ENCODE assay signal across 26 mouse cellular contexts in genomic region chr12:21228650-21229049, GRCm38 (mm10). TPM values are rescaled to one million over a fixed set of nuclear protein-coding genes. Genes with fewer than 3 reads are reported as not detected.
DNase-seq lines count a peak whose midpoint lies in the region; ATAC-seq and TF ChIP-seq lines count a peak whose summit lies in the region.
"Had no signal": no experiment of that assay in that cellular context is flagged by ENCODE, and none has a peak within 500 bp of the region (broad histone marks: within the 10 kb centered on the region; RNA-seq: fewer than 3 reads in every experiment).

No protein-coding gene starts in this region.

- H3K9ac ChIP-seq in liver, embryonic 15.5 days, result no peak overlapping the region
- H3K9ac ChIP-seq: heart, embryonic 15.5 days; hindbrain, embryonic 15.5 days had no signal

- H3K4me1 ChIP-seq in liver, embryonic 15.5 days (replicated peaks), result peaks cover 46% of the 10 kb centered on the region

- DNase-seq in layer of hippocampus, adult 2 months (ENCODE audit: low spot score in 2 of 2), result no peak
- DNase-seq in layer of hippocampus, adult 9-11 months, result no peak
- DNase-seq in 416B (ENCODE audit: low read depth) (peak; percentile 64), MN1 (ENCODE audit: low spot score) (no peak)
- peak; percentile 22 for DNase-seq in c-Kit-positive CD71-positive TER-119-positive erythroid progenitor cells, embryonic 14.5 days (ENCODE audit: low spot score)
- DNase-seq in kidney, postnatal 10 days, result no peak
- DNase-seq in gastrocnemius, postnatal 10 days, result no peak
- DNase-seq: adrenal gland, postnatal 10 days; cerebellum, adult 11-12 months; cerebellum, adult 9-11 months; gastrocnemius, postnatal 14 days; heart, postnatal 36 days; kidney, adult 11 months; kidney, postnatal 25 days; left cerebral cortex, postnatal 4 days; lung, adult 2 months; right cerebral cortex, postnatal 4 days; thymus, adult 2 months; thymus, postnatal 36 days had no signal

- no peaks in the 10 kb centered on the region for H3K36me3 ChIP-seq in liver, embryonic 15.5 days (replicated peaks)

- peak overlapping the region; percentile 68 for H3K27ac ChIP-seq in layer of hippocampus, adult 2 months
- 0 out of 2 replicates have a peak overlapping the region, but pooled peaks have one; percentile 41 for H3K27ac ChIP-seq in liver, embryonic 15.5 days (replicated peaks)
- H3K27ac ChIP-seq: heart, embryonic 10.5 days; heart, embryonic 15.5 days; stomach, postnatal 0 days had no signal

- no peaks in the 10 kb centered on the region for H3K27me3 ChIP-seq in liver, embryonic 15.5 days
- H3K27me3 ChIP-seq: heart, embryonic 15.5 days; hindbrain, embryonic 15.5 days had no signal

- no peak for TF ChIP-seq CTCF in layer of hippocampus, adult 2 months (conservative IDR thresholded peaks at IDR 0.05)

- no peak overlapping the region for H3K4me3 ChIP-seq in layer of hippocampus, adult 2 months
- no peak overlapping the region for H3K4me3 ChIP-seq in liver, embryonic 15.5 days (replicated peaks)
- H3K4me3 ChIP-seq: heart, embryonic 10.5 days; heart, embryonic 15.5 days; hindbrain, embryonic 15.5 days had no signal

- H3K9me3 ChIP-seq in liver, embryonic 15.5 days (replicated peaks), result no peaks in the 10 kb centered on the region
- H3K9me3 ChIP-seq: heart, embryonic 10.5 days; heart, embryonic 15.5 days; hindbrain, embryonic 15.5 days had no signal

- 21% methylated on average over 4 of the region's 4 CpGs for WGBS in liver, embryonic 15.5 days (ENCODE audit: insufficient replicate concordance)

- H3K4me2 ChIP-seq in liver, embryonic 15.5 days, result peak overlapping the region; percentile 33
- H3K4me2 ChIP-seq: heart, embryonic 15.5 days; hindbrain, embryonic 15.5 days; midbrain, embryonic 11.5 days had no signal

- ATAC-seq in liver, embryonic 15.5 days (ENCODE audit: insufficient read depth), result peak; percentile 30; the same call in 1 of the 2 replicates
- ATAC-seq: inflammation-experienced regulatory T-cells, adult 6 months had no signal

RNA-seq across cellular contexts. Expression of gene Cpsf3, which starts 56.5 kb away (rescaled TPM):
- total RNA-seq in layer of hippocampus, adult 2 months (2021), result 10 to 100 TPM; 51.0 to 55.8 TPM
- polyA plus RNA-seq in liver, embryonic 15.5 days (2015; fragmentation: Nextera tagmentation; extraction: Ambion mirVana), result 39.7 and 40.5 TPM in 2 replicates
- total RNA-seq in gastrocnemius, postnatal 10 days (2021), result 10 to 100 TPM; 29.8 to 33.6 TPM

RNA-seq across cellular contexts. Expression of gene Itgb1bp1, which starts 57.4 kb away (rescaled TPM):
- 10 to 100 TPM; 38.4 to 40.8 TPM for total RNA-seq in layer of hippocampus, adult 2 months (2021)
- 19.6 and 20.3 TPM in 2 replicates for polyA plus RNA-seq in liver, embryonic 15.5 days (2015; fragmentation: Nextera tagmentation; extraction: Ambion mirVana)
- 10 to 100 TPM; 32.2 to 34.8 TPM for total RNA-seq in gastrocnemius, postnatal 10 days (2021)

Comparison
In these comparisons a context has a peak if more than half of its experiments do, and no peak if none do; other contexts are left out.
1. DNase-seq: peak in 416B (single experiment) and c-Kit-positive CD71-positive TER-119-positive erythroid progenitor cells, embryonic 14.5 days (single experiment); none in layer of hippocampus, adult 2 months (0 of 2), layer of hippocampus, adult 9-11 months (single experiment), kidney, postnatal 10 days (single experiment), MN1 (single experiment) and gastrocnemius, postnatal 10 days (single experiment).